Mouse (Mus musculus): ENCODE results near the gene Gm21974. TPM values are rescaled to one million over a fixed set of nuclear protein-coding genes. Genes with fewer than 3 reads are reported as not detected.
"Not testable (repeated sequence)": the region's sequence is repeated elsewhere in the genome, so short reads cannot be mapped to it uniquely, and the experiment has no call there.

Gm21974 gene
- total RNA-seq (2015; ENCODE audit: low replicate concordance) (not detected in 2 replicates), total RNA-seq (2017; ENCODE audit: low replicate concordance) (not detected in 2 replicates)

DNA sequence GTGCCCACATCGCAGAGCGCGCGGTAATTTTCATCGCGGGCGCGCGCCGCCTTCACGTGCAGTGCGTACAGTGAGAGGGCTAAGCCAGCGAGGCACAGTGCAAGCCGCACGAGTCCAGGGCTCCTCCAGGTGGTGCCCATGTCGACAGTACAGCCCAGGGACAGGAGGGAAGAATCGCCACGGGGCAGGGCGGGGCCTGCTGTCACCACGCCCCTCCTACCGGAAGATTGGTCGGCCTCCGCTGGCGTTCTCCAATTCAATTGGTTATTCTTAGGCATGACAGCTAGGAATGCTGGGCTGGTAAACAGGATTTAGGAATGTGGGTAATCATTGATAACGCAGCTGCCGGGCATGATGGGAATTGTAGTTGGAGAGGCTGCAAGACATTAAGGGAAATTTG, at the start of gene Gm21974, which contains the start of gene Vkorc1:
Gene Gm21974, minus strand, starts transcription at position 13 of the 400 bp plus-strand sequence.
Gene Vkorc1, minus strand, starts transcription at position 176 of the 400 bp plus-strand sequence.
- ATAC-seq (replicated peaks; ENCODE audit: low FRiP score, poor library complexity, severe bottlenecking) = peak; percentile 94

DNA sequence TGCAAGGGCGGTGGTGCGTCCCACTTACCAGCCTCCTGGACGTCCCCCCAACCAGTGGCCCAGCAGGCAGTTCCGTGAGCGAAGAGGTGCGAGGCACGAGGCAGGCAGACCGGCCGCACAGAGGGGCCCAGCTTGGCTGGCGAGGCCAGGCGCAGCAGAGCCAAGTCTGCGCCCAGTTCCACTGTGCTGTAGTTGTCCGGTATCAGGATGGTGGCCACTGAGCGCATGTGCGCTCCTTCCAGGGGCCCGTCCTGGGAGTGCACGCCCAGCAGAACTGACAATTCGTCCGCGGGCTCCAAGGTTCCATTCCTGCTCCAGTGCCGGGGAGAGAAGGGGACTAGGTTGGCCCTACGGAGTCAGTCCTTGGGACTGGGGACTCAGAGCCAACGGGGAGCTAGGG, 49.4 kb upstream of the Gm21974 start:
- ATAC-seq (replicated peaks; ENCODE audit: low FRiP score, poor library complexity, severe bottlenecking) = no peak

DNA sequence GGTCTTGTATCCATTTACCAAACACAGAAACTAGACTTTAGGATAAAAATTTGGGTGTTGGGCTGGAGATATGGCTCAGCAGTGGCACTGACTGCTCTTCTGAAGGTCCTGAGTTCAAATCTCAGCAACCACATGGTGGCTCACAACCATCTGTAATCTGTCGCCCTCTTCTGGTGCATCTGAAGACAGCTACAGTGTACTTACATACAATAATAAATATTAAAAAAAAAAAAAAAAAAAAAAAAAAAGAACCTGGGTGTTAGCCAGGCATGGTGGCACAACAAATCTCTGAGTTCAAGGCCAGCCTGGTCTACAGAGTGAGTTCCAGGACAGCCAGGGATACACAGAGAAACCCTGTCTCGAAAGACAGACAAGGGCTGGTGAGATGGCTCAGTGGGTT, 46.8 kb upstream of the Gm21974 start:
- ATAC-seq (replicated peaks; ENCODE audit: low FRiP score, poor library complexity, severe bottlenecking) = not testable (repeated sequence)

DNA sequence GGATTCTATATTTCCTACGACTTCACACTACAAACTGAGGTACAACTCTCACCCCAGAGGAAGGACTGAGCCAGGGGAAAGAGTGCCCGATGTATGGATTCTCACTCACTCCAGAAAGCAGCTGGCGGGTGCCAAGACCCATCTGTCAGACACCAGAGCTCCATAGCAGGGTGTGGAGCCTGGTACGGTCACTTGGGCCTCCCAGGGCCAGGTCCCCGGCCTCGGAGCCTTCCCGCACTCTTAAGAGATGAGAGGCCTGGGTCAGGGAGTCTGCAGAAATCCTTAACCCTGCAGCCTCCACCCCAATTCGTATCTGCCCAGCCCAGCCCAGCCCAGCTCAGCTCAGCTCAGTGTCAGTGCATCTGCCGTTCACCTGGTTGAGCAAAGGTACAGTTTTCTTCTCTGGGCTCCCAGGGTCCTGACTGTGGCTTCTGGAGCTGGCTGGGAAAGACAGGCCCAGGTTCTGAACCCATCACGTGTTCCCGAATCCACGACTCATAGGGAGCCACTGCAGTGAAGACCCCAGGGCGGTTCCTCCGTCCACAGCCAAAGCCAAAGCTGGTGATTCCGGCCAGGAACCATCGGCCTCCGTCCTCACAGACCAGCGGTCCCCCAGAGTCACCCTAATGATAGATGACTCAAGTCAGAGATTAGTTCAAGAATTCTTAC, 41.1 kb upstream of the Gm21974 start:
- no peak for ATAC-seq (replicated peaks; ENCODE audit: low FRiP score, poor library complexity, severe bottlenecking)

DNA sequence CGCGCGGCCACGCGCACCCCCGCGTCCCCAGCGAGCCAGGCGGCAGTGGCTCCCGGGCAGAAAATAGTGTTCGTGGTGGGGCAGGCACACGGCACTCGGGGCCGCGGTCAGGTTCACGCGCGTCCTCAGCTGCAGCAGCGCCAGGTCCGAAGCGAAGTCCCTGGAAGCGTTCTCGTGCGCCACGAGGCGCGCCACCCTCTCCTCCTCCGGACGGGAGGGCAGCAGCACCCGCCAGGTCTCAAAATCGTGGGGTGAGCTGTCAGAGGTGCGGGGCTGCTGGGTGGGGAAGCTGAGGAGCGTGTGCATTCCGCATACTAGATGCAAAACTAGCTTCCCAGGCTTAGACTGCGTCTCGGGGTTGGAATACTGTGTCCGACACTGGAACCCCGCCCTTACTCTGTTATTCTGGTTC, 40.5 kb upstream of the Gm21974 start:
- 0 out of 2 replicates have a peak, but pooled peaks have one; percentile 8 for ATAC-seq (replicated peaks; ENCODE audit: low FRiP score, poor library complexity, severe bottlenecking)

DNA sequence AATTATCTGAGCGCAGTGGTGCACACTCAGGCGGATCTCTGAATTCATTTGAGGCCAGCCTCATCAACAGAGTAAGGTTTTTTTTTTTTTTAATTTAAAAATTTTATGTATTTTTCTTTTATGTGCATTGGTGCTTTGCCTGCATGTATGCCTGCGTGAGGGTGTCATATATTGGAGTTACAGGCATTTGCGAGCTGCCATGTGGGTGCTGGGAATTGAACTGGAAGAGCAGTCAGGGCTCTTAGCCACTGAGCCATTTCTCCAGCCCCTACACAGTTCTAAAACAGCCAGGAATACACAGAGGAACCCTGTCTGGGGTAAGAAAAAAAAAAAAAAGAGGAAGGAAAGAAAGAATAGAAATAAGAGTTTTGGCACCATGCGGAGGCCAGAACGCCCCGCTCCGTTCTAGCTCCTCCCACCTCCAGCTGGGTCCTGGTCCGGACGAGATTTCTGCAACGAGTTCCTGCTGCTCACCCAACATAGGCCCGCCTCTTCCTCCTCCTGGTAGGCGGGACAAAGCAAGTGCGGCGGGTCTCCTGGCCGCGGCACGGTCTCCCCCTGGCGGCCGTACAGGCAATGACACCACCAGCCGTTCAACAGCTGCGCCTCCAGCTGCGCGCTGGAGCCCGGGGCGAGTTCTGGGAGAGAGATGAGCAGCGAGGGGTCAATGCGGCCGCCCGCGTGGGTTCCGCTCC, 39.9 kb upstream of the Gm21974 start:
- ATAC-seq (replicated peaks; ENCODE audit: low FRiP score, poor library complexity, severe bottlenecking) = peak; percentile 98

DNA sequence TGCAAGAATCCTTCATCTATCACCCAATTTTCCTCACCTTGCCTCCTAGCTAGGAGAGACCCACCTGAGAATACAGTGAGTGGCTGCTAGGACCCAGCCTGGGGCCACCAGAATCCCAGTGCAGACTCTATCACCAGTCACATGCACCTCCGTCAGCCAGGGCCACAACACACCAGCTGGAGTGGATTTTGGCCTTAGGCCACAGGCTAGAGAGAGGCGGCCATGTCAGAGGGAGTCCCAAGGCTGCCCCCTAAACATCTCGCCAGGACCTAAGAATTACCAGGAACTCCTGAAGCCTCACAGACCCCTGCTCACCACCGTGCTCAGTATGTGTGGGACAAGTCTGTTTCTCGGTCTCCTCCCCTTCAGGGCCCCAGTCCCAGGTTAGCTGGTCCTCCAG, 38.8 kb upstream of the Gm21974 start:
- ATAC-seq (replicated peaks; ENCODE audit: low FRiP score, poor library complexity, severe bottlenecking) = no peak

DNA sequence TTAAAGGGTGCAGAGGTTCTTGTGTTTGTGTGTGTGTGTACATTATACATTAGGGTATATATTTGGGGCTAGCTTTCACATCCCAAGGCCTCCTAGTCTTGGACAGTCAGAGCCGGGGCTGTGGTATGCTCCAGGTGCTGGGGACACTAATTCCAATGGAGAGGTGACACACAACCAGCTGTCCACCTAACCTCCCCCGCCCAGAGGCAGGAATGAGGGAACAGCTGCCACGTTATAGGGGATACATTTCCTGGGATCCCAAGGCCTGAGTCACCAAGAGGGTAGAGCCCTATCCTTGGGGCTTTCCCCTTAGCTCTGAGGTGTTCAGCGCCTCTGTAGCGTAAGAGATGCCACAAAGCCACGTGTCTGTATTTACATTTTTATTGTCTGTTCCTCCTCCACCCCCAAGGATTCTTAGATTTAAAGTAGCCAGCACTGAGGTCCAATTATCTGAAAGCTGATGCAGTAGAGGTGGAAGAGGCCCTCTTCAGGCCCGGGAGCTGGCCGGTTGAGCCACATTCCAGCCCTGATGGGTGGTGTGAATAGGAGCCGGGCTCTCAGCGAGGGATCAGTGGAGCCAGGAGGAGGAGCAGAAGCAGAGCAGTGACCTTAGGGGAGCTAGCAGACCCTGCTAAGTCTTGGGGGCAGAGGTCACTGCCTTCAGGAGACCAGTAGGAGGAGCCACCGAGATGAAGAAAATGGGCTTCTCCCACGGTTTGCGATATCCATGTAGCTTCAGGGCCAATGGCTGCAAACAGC, 37.2 kb upstream of the Gm21974 start:
- ATAC-seq (replicated peaks; ENCODE audit: low FRiP score, poor library complexity, severe bottlenecking) = no peak

DNA sequence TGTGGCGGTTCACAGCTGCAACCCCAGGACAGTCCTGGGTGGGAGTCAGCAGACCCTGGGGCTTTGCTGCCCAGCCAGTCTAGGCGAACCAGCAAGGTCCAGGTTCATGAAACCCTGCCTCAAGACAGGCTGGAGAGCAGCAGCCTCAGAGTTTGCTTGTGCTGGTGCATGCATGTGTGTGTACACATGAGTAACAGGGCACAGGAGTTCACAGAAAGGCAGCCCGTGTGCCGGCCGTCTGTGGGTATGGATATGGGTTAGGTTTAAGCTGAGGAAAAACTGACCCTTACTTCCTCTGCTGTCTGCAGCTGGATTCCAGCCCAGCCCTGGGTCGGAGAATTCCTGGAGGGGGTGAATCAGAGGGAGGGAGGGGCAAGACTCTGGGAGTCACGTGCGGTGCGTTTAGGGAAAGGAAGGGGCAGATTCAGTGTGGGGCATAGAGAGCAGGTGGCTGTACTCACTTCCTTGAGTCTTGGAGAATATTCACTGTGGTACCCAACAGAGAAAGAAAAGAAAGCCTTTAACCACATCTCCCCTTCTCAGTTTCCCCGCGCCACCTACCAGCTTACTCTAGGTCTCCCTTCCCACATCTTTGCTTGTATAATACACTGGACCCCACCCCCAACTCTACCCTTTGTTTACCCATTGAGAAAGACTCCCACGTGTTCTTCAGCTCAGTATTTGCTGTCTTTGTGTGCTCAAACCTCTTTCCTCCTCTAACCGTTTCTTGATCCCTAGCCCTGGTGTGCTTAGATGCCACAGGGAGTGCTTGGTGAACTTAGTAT, 36.3 kb upstream of the Gm21974 start:
- ATAC-seq (replicated peaks; ENCODE audit: low FRiP score, poor library complexity, severe bottlenecking) = no peak

DNA sequence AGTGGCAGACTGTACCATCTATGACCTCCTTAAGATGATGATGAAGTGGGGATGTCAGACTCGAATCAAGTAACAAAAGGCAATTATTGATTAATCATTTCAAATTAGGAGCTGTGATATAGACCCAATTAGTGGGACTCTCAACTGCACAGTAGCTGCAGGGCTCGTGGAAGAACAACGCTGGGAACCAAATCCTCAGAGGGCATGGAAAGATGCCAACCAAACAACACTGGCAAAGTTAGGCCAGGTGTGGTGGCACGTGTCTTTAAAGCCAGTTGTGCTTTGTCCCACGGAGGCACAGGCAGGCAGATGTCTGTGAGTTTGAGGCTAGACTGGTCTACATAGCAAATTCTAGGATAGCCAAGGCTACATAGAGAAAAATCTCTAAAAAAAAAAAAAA, 35.4 kb upstream of the Gm21974 start:
- ATAC-seq (replicated peaks; ENCODE audit: low FRiP score, poor library complexity, severe bottlenecking) = no peak

DNA sequence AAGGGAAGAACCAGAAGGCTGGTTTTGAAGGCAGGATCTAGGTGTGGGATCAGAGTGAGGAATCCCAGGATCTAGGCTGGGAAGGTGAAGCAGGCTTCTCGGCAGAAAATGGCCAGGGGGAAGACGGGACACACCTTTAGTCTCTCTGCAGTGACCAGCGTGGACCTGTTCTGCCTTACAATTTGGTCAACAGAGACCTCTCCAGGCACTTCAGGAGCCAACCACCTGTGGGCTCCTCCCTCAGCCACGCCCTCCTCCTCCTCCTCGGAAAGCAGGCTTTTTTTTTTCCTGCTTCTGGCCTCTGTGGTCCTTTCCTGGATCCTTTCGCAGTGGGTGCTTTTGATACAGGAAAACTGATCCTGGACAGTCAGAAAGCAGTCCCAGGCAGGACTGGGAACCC, 34.7 kb upstream of the Gm21974 start, which contains the start of gene Prss8:
Gene Prss8, minus strand, starts transcription at position 182 of the 400 bp plus-strand sequence.
- no peak for ATAC-seq (replicated peaks; ENCODE audit: low FRiP score, poor library complexity, severe bottlenecking)

DNA sequence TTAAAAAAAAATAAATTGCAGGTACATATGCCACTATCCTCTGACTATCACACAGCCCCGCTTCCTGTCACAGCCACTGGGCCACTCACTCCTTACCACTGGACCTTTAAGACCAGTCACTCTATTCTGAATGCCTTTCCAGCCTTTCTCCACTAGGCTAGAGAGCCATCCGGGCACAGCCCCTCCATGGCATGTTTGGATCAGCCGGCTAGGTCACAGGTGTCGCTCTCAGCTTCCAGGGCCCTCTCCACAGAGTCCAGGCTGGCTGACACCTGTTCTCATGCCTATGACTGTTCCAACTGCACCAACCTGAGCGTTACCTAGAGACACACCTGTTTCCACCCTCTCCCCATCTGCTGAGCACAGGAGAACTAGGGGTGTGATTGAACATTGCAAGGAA, 33.3 kb upstream of the Gm21974 start:
- no peak for ATAC-seq (replicated peaks; ENCODE audit: low FRiP score, poor library complexity, severe bottlenecking)

DNA sequence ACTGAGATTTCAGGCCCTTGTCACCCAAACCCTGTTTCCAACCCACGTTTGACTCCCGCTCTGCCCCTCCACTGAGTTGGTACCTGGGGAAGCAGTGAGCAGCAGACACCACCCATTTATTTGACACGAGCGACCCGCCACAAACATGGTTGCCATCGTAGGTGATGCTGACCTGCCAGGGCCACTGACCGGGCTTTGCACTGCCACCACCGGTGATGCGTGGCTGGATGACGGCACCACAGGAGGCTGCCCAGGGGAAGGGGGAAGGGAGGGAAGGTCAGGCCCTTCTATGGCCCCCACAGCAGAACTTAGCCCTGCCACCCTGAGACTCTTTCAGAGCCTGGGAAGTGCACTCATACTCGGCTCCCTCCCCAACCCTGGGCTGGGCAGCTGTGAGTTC, 32.5 kb upstream of the Gm21974 start:
- no peak for ATAC-seq (replicated peaks; ENCODE audit: low FRiP score, poor library complexity, severe bottlenecking)

DNA sequence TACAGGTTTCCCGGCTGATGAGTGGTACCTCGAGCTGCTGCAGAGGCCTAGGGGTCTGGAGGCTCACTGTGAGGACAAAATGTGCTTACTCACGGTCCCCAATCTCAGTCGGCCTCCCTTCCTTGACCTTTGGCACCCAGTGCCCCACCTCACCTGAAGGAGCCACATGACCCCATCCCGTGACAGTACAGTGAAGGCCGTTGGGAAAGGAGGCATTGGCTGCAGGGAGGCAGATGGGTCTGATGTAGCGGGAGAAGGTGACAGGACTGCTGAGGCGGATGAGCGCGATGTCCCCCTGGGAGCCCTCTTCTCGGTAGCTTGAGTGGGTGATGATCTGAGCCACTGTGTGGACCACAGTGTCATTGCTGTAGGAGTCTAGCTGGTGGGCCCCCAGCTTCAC, 31.6 kb upstream of the Gm21974 start:
- ATAC-seq (replicated peaks; ENCODE audit: low FRiP score, poor library complexity, severe bottlenecking) = no peak

DNA sequence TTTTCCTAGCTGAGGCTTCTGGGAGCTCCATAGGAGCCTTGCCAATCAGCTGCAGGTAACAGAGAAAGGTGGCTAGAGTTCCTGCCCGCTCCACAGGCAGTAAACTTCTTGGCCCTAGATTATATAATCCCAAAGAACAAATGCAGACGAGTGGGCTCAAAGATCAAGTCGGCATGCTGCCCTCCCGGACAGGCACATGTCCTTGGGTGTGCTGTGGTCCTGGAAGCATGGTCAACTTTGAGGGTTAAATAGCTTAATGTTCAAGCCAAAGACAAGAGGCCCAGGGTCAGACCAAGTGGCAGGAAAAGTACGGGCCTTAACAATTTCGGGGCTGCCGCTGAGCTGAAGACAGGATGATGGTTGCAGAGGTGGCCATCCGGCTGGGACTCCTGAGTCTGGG, 30.8 kb upstream of the Gm21974 start:
- ATAC-seq (replicated peaks; ENCODE audit: low FRiP score, poor library complexity, severe bottlenecking) = no peak

DNA sequence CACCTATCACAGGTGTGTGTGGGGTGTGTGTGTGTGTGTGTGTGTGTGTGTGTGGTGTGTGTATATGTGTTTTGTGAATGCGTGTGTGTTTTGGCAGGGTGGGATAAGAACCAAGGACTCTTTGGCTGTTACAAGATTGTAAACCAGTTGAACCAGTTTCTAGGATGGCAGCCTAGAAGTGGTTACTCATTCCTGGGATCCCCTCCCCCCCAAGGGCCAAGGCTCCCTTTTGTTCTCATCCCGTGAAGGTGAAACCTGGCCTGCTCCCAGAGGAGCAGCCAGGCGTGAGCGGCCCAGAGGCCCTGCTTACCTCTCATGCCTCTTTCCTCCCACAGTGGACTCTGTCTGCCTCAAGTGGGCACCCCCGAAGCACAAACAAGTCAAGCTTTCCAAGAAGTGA, 30.0 kb upstream of the Gm21974 start:
- ATAC-seq (replicated peaks; ENCODE audit: low FRiP score, poor library complexity, severe bottlenecking) = no peak

DNA sequence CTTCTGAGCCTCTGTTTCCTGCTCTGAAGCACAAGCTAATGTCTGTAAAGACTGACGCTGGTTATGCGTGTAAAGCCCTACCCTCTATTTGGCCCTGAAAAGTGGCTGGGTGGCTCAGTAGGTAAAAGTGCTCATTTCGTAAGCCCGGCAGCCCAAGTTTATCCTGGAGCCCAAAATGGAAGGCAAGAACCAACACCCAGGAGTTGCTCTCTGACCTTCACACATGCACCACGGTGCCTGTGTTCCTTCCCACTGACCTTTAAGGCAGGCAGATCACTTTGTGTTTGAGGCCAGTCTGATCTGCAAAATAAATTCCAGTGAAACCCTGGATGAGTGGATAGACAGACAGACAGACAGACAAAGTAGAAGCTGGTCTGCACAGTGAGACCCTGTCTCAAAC, 28.5 kb upstream of the Gm21974 start:
- ATAC-seq (replicated peaks; ENCODE audit: low FRiP score, poor library complexity, severe bottlenecking) = no peak

DNA sequence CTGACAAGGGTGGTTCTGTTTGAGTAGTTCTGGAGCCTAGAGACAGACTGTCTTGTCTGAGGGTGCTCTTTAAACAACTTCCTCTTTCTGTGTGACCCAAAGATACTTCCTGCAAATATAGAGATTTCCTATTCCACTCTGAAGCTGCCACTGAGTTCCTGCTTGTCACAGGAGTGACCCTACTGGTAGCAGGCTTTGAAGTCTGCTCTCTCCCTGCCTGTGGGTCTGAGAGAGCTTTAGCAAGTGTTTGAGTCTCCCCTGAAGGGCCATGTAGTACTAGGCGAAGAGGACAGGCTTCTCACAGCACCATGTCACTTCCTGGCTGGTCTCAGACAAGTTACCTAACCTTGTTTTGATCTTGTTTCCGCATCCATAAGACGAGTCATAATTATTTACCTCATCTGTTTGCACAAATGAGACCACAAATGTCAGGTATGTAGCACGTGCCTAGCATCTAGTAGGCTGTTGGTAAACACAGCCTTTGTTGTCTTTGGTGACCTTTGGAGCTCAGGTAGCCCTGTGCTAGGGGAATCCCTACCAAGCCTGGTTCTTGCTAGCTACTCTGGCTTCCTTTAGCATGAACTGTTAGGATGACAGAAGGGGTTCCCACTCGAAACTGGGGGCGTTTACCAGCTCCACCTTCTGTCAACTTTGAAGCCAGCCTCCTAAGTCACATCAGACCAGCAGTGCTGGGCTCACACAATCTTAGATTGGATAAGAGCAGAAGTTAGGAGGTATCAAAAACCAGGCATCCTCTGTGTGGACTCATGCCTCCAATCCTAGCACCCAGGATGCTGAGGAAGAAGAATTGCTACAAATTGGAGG, 27.4 kb upstream of the Gm21974 start:
- ATAC-seq (replicated peaks; ENCODE audit: low FRiP score, poor library complexity, severe bottlenecking) = no peak

DNA sequence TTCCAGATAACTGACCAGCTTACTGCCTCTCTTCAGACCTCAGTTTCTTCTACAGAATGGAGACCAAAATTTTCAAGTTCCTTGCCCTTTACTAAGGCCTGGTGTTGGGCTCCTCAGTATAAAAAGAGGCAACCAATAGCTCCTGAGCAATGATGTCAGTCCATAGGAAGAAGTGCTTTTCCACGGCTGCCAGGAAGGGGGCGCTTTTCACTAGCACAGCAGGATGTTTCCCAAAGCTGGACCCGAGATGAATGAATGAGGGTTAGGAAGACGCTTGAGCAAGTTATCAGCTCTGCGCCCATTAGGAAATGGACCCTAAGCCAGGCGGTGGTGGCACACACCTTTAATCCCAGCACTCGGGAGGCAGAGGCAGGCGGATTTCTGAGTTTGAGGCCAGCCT, 26.3 kb upstream of the Gm21974 start:
- no peak for ATAC-seq (replicated peaks; ENCODE audit: low FRiP score, poor library complexity, severe bottlenecking)

All from erythroblast, adult 5-6 weeks (primary cell).